Mouse (Mus musculus) neutrophil, adult 5-6 weeks (primary cell): ENCODE data around the gene Gm20388. TPM values are rescaled to one million over a fixed set of nuclear protein-coding genes. Genes with fewer than 3 reads are reported as not detected.

Experiments
- ATAC-seq: fragments of 151-379, 151-347 bp; 2 replicates; pipeline ENCODE4 v1.8.0; 2017; ENCODE audit warnings: mild to moderate bottlenecking, moderate TSS enrichment; ENCODE audit not compliant: insufficient number of reproducible peaks, poor library complexity, low FRiP score, severe bottlenecking; ENCODE audit errors: extremely low read depth
- total RNA-seq: library from RNA; stranded (forward); fragments of 200-1000 nt; gene quantifications from 2 replicates; pipeline ENCODE4 v1.2.3, GENCODE M21; 2017

Gm20388 gene
- total RNA-seq, 1 experiment from 2014 or later = 10.8 TPM

DNA sequence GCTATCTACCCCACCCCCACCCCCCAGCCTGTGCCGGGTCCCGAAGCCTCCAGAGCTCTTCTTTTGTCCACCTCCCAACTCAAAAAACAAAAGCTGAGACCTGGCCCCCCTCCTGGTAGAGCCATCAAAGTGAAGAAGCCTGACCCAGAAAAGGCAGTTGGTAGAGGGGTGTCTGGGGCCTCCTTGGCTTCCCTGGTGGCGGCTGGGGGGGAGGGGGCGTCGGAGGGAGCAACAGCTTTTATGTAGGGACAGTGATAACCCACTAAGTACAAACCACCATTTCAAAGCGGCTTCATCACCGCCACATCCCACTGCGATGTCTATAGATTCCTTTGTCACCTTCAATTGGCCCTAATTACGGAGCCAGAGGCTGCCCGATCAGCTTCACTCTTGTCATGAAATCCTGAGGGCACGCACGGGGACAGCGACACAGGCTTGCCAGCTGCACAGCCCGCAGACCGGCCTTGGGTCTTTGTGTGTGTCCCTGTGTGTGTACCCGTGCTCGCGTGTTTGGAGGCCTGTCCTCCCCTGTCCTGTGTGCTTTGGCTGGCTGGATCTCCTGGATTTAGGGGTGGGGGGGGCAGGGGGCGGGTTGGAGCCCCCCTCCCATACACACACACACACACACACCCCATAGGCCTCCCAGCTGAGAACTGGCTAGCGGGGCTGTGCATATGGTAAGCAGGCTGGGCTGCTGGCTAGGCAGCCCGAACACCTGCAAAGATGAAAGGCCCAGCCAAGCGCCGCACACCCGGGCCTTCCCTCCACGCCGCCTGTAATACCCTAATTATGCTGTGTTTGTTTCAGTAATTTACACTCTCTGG lies 603.2 kb downstream of the Gm20388 start:
- no peak for ATAC-seq

DNA sequence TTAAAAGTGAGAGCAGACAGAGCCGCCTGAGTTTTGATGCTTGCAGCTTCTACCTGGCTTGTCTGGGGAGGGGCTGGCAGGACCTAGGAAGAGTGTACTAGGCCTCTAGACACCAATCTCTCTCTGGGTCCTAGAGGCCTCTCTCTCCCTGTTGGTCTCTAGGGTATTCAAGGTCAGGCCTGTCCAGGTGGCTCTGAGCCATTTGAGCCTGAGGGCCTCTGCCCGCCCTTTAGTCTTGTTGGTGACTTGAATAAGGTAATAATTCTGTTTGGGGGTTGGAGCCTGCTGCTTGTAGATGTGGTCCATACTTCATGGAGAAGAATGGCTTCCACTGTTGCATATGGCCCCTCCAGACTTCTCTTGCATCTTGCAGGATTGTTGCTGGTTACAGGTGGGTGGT lies 604.6 kb downstream of the Gm20388 start:
- ATAC-seq = no peak

DNA sequence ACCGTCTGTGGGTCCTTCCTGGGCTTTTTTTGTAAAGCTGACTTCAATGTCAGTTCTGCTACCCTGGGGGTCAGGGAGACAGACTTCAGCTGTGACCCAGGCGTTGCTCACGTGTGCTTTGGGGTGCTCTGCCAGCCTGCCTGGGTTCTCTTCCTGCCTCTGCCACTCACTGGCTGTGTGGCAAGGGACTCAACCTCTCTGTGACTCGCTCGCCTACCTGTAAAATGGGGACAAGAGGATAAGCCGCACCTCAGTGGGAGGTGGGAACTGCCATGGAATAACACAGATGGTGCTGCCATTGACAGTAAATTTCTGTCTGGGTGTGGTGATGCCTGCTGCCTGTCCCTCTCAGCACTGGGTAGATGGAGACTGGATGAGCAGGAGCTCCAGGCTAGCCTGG lies 605.0 kb downstream of the Gm20388 start:
- no peak for ATAC-seq

DNA sequence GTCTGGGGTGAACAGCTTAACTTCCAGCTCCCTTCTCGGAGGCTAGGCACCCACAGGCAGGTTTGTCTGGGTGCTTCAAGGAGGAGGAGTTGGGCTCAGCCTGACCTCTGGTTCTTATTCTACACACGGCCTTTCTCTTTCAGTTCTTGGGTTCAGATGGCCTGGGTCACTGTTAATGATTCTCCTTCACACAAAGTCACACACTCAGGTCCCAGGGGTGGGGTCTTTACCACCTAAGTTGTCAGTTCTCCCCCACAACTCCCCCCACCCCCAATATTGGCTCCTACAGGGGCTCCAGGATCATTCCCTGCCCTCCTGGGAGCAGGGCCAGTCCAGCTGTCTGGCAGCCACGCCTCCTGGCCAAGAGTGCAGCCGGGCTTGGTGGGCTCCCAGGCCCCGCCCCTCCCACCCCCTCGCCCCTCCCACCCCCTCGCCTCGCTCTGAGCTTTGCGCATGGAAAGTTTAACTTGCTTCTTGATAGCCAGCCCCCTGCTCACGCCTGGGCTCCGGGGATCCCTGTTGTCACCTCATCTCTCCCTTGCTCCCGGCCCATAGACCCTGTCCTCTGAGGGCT lies 605.6 kb downstream of the Gm20388 start:
- ATAC-seq = no peak

DNA sequence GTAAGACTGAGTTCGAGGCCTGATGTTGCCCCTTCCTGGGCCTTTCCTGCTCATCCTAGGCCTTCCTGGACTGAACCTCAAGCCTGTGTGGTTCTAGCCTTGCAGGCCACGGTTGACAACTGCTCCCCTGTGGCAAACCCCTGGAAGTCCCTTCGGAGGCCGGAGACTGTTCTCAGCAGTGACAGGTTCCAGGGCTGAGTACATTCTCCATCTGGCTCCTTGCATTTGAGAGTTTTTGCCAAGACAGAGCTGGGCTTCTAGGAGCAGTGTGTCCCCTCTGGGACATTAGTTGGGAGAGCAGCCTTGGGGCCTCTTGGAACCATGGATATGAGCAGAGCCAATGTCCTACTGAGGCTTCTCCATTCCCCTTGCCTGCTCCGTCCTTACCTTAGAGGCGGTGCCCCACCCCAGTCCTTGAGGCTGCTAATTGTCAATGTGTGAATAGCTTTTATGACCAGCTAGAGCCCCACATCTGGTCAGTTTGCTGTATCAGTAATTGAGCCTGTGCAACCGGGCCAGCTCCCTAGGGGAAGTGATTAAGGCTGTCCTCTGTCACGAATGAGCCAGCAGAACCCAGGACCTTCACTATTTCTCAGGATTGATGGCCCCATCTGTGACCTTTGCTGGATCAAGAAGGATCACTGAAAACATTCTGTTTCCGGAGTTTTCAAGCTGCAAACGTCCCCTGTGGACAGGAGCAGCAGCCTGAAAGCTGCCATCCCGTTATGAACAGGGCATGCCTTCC lies 607.2 kb downstream of the Gm20388 start:
- ATAC-seq = no peak

DNA sequence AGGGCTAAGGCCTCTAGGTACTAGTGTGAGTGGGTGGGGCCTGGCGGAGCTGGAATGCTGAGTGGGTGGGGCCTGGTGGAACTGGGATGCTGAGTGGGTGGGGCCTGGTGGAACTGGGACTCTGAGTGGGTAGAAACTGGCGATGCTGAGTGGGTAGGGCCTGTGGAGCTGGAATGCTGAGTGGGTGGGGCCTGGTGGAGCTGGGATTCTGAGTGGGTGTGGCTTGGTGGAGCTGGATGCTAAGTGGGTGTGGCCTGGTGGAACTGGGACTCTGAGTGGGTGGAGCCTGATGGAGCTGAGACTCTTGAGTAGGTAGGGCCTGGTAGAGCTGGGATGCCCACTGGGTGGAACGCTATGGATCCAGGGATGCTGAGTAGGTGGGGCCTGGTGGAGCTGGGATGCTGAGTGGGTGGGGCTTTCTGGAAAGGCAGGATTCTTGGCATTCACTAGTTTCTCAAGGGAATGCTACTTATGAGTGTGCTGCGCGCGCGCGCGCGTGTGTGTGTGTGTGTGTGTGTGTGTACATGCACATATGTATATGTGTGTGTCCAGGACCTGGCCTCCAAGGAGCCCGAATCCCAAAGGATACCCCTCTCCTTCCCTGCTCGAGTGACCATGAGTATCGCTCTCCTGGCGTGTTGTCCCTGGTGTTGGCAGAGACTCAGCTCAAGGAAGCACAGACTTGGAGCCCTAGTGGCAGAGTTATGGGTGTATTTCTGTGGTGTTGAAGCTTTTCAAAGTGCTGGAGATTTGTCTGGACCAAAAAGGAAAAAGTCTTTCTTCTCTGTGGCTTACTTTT lies 608.3 kb downstream of the Gm20388 start:
- ATAC-seq = no peak

DNA sequence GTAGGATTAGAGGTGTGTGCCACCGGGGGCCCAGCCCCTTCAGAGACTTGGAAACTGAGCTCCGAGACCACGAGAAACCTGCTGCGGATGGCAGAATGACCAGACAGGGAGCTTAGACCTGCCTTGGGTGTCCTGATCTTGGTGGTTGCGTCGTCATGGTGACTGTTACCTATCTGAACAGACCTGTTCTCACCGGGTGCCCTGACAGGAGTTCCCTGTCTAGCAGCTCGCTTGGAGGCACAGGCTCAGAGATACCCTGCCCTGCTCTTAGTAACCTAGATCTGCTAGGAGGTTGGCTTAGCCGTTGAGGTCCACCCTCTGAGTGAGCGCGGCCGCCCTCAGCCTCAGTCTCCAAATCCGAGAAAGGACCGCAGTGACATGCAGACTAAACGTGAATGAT lies 609.6 kb downstream of the Gm20388 start:
- no peak for ATAC-seq

DNA sequence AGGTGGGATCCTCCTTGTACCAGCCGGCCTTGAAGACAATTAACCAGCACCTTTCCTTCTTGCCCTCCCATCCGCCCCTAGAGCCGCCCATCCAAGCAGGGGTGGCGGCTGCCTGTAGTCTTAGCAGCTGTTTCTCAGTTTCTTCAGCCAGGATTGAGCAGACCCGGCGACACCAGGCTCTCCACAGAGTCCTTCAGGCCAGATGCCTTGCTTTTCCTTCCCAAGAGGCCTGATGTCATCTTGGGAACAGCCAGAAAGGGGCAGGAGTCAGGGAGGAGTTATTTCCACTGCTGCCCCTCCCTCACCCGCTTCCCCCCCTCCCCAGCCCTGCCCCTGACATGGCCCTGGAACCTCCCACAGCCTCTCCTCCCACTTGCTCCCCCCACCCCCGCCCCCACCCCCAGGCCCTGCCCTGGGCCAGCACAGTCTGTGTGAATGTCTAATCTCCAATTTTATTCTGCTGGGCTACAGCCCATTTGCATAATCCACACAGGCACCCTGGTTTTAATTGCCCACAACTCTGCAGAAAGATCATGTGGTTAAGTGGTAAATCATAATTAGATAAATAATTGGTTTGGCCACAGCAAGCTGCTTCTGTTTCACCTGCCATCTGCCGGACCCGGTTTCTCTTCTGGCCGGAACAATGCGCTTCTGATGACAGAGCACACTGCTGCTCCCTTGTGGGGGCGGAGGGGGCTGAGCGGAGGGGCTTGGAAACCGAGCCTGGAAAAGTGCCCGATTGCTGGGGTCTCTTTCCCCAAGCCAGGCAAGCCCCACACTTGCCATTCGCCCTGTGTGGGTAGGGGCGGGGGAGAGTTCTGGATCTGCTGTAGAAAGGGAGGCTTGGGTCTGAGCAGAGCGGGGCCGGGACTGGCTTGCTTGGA lies 610.3 kb downstream of the Gm20388 start:
- no peak for ATAC-seq

DNA sequence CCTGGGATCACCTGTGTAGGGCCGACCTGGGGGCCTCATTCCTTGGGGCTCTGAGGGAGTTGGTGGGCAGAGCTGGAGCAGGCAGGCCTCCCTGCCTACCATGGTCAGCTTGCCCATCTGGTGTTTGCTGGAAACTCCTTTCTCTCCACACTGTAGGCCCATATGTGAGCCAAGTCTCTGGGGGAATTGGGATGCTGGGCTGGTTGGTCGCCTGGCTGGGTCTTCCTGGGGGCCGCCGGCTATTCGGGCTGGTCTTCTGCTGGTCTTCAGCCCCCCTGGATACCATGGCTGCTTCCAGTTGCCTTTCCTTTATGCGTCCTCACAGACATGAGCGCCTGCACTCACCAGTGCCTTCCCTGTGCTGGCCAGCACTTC lies 610.9 kb downstream of the Gm20388 start:
- no peak for ATAC-seq

DNA sequence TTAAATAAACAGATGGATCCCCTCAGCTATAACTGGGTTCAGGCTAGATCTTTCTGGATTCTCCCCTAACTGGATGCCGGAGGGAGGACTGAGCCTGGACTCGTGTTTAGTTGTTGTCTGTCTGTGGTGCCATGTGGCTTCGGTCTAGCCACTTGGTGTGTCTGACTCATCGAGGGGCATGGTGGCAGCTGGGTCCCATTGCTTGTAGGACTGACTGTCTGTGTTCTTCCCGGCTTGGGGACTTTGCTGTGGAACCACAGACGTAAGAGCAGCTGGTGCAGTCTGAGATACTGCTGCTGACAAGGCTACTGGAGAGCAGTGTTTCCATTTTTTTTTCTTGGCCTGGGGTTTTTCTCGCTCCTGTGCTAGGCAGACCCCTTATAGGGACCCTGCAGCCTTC lies 613.0 kb downstream of the Gm20388 start:
- ATAC-seq = no peak

DNA sequence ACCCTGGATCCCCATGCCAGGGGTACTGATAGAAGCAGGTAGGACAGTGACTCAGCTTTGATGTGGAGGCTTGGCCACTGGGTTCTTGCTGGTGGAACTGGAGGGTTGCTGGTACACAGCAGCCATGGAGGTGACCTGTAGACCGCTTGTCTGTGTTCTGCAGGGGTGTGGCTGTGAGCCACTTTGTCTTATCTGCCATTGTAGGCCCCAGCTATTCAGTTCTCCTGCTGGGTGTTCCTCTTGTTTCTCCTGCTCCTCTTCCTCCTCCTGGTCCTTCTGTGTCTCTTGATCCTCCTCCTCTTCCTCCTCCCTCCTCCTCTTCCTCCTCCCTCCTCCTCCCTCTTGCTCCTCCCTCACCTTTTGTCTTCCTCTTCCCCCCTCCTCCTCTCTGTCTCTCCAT lies 614.5 kb downstream of the Gm20388 start:
- ATAC-seq = no peak

DNA sequence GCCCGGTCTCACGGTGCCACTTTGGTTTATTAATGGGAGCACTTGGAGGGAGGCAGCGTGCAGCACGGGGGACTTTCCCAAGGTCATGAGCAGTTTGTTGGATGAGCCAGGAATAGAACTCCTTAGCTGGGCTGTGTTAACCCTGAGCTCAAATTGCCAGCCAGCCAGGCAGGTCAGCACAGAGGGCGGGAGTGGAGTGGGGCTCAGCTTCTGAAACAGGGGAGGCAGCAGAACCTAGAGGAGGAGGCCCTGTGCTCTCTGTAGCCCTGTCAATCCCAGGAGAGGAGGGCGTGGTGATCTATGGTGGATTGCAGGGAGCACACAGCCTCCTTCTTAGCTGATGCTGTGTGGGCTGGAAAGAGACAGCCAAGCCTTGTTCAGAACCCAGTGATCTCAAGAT lies 615.2 kb downstream of the Gm20388 start:
- ATAC-seq = no peak

DNA sequence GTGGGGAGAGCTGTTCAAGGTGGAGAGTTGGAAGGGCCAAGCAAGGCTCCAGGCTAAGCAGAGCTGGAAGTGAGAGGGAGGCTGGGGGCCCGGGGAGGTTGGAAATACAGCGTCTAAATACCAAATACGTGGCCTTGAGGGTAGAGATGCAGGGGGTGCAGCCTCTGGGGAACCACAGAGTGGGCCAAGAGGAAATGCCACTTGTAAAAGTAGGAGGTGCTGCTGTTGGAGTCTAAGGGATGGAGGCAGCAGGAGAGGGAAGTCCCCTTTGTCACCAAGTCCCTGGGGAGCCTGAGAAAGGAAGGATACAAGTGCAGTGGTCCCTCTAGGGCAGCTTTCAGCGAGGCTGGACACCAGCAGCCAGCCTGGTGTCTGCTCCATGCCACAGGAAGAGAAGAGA lies 615.9 kb downstream of the Gm20388 start:
- no peak for ATAC-seq

DNA sequence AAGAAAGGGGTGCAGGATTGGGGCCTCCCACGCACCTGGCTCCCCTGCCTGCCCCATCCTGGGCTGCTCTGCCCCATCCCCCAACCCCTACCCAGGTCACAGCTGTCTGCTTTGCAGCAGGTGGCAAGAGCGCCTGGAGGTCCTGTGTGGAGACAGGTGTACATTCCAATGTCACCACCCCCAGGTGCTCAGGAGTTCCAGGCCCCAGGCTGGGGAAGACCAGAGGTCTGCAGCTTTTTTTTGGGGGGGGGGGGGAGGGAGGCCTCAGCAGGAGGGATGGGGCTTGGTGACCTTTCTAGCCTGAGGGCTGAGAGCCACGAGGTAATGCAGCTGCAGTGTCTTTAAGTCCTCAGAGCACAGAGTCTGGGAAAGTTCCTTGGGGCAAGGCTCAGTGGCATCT lies 617.7 kb downstream of the Gm20388 start:
- ATAC-seq = no peak

DNA sequence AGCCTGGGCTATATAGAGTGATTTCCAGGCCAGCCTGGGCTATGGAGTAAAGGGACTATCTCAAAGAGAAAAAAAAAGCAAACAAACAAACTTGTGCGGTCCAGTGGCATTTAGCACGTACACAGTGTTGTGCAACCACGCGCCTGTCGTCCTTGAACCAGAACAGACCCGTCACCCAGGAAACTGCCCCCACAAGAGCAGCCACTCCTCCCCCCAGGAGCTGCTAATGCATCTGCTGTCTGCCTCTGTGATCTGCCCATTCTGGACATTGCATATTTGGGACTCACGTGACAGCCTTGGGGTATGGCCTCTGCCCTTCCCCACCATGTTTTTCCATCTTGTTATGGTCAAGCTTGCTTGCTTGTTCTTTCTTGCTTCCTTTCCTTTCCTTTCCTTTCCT lies 618.6 kb downstream of the Gm20388 start:
- peak; percentile 32; the same call in 1 of the 2 replicates for ATAC-seq

DNA sequence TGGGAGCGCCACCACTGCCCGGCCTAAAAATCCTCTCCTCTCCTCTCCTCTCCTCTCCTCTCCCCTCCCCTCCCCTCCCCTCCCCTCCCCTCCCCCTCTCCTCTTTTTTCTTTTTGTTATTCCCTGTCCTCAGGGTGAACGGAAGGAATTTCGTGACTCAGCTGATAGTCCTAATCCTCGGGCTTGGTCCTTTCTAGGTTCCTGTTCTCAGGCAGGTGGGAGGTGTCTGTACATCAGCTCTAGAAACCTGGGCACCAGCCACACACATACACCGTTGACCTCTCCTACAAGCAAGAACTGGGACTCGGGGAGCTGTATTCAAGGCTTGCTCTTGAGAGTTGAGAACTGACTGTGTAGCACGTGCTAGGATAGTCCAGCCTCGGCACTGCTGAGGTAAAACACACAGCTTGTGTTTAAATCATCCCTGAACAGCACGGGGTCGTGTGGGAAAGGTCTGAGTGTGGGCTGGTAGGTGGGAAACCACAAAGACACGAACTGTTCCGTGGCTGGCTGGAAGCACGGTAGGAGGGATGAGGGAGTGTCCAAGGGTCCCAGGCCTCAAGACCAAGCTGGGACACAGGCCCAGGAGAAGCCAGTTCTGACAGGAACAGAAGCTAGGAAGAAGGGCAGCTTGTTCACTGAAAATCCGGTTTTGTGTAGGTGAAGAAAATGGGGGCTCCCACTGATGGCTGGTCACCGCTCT lies 620.5 kb downstream of the Gm20388 start:
- ATAC-seq = no peak

DNA sequence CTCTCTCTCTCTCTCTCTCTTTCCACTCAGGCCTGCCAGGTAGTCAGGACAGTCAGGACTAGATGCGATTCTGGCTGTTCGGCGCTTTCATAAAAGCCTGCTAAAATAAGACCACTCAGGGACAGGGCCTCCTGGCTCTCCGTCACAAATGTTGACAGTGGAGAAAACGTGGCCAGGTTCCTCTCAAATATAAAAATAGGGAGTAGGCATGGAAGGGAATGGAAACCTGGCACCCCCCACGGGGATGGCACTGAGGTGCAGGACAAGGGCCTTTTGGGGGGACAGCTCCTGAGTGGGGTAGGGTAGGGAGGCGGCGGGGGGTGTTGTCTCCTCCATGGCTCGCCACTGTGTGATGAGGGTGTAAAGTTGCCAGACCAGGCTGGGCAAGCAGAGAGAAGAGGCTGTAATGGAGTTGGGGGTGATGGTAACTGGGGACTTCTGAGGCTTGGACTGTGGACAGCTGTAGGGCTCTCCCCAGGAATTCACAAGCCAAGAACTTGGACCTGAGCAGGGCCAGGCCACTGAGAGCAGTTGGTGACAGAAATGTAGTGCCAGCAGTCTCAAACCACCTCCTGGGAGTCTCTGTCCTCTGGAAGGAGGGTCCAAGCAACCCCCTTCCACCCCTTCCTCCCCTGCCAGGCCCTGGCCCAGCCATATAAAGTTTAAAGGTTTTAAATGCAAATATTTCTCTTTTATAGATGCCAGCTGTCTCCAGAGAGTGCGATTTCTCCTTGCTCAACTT lies 621.3 kb downstream of the Gm20388 start:
- no peak for ATAC-seq
